Mouse (Mus musculus) 3134 (cell line): ENCODE results near the gene Aasdh.

Source experiments
- DNase-seq: peaks from one replicate; pipeline ENCODE4 v3.0.0-alpha.2; 2011; ENCODE audit warnings: low spot score; ENCODE audit not compliant: insufficient read length; ENCODE audit errors: extremely low read depth

Aasdh gene

DNA sequence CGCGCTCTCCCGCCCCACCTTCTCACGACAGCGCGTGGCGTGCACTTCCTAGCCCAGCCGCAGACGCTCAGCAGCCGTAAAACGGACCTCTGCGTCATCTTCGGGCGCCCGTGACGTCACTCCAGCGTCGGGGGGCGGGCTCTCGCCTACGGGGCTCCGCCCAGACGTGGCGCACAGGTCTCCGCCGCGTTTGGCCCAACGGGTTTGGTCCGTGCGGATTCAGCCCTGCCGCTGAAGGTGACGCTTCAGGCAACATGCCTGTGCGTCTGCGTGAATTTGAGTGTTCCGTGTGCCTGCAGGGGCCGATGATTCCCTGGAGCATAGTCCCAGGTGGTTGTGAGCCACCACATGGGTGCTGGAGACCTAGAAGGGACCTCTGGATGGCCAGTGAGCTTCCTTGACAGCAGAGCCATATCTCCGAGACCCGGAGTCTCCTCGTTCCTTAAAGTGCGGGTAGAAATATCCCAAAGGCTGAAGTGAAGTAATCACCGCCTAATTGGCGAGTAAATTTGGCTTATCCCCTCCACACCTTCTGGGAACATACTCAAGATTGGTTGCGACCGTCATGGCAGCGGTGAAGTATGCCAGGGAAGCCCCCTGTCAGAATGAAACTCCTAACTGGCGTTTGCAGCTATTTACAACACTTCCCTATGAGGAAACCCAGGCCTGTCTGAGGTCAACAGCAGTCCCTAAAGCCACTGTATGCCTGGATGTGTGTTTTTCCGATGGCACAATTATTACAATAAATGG is at the start of gene Aasdh:
Gene Aasdh (minus strand): TSS at position 110 of the 750 bp plus-strand sequence.
- DNase-seq = peak; percentile 98

DNA sequence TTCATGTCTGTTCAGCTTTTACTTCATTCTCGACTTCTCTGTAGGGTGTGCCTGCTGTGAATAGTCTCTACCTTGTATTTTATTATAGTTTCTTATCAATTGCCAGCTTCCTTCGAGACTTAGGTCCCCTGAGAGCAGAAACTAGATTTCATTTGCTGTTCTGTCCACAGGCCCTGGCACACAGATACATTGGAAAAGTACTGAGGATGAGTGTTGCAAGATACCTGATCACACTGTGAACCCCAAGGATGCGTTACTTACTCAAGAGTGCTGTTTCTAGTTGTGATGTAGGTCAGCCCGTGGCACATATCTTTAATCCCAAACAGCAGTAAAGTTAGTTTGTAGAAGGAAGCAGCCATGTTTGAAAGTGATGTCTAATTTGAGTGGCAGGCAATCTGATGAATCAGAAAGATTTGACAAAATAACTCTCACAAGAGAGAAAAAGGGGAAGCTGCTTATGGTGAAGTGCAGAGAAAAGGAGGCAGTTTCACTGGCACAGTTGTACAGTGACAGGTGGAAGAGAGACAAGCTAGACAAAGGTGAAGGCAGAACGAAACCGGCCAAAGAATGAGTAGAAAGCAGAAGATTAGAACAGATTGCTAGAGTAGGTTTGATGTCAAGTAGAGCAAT is 49.1 kb upstream of the Aasdh start:
- no peak for DNase-seq

DNA sequence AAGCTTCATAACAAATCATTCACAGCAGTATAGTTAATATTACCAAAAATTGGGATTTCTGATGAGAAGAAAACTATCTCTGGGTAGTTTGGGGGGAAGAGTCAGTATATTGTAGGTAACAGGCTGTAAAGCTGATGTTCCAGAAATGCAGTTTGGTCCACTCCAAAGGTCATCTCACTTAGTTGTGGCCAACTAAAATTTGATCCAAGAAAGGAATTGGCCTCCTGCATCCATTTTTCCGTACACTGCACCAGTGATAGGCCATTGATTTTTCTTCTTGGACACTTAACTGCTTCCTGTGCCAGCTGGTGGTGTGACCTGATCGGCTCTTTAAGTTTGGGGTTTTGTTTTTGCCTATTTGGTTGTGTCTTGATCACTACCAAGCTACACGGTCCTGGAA is 48.5 kb upstream of the Aasdh start:
- no peak for DNase-seq

DNA sequence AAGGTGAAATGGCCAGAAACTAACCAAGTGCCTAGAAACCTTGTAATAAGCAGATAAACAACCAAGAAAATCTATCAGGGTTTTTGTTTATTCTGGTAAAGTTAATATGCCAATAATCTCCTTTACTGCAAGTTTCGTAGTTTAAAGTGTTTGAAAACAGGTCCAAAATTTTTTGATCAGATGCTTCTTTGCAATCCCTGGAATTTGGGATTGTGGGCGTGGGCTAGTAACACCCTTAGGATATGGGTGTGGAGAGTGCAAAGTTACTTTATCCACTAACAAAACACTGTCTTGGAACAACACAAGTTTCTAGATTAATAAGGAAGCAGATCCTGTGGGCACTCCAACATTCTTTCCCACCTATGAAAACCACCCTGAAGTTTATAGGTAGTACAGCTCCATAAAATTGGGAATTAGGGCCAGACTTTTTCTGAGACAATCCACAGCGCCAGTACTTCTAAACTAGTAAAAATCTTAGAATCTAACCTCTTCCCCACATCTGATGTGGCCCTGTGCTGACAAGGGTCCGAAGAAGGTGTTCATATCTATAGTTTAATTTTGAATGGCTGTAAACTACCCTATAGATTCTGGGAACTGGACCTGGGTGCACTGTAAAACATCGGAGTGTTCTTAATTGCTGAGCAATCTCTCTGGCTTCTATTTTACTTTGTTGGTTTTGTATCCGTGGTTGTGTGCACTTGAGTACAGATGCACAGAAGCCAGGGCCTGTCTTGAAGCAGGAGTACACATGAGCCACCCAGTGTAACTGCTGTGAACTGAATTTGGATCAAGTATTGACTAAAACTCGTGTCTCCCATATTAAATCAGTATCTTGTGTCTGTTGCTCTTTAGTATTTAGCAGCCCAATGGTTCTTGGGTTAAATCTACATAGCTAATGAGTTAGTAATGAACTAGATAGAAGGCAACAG is 47.1 kb upstream of the Aasdh start:
- DNase-seq = no peak

DNA sequence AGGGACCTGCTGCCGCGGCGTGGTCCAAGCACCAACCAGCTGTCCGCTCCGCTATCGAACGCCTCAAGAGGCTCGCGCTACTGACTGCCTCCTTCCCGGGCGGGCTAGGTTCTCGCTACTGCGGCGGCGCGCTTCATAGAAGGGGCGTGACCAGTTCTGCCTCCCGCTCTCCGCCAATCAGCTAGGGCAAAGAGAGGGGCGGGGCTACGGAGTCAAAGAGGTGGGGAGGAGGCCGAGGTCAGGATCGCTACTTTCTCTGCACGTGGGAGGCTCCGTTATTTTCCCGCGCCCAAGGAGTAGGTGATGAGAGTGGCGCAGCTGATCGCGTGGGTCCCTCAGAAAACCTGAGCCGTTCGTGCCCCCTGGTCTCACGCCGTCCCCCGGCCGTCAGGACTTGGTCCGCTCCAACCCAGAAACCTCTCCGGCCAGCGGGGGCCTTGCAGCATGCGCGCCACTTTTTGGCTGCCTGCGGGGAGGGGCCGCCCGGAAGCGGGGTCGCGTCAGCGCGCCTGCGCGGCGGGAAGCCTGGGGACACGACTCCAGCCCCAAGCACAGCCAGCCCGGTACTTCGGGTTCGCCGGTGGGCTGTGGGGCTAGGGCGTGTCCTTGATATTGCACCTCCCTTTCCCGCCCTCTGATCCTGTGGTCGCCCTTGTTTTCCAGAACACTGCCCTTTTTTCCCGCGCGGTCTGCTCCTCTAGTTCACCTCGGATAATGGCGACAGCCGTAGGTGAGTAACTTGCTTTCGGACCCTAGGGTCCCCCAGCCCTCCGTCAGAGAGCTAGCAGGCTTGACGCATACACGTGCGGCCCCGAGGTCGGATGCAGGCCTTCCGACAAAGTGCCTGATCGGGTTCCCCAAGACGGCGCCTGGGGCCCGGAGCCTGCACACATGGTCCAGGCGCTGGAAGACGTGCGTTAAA is 46.1 kb upstream of the Aasdh start, which contains the start of the genes Paics and Ppat:
Gene Paics (plus strand): TSS at position 202 of the 922 bp plus-strand sequence.
Gene Ppat (minus strand): TSS at position 473 of the 922 bp plus-strand sequence.
- peak; percentile 98 for DNase-seq

DNA sequence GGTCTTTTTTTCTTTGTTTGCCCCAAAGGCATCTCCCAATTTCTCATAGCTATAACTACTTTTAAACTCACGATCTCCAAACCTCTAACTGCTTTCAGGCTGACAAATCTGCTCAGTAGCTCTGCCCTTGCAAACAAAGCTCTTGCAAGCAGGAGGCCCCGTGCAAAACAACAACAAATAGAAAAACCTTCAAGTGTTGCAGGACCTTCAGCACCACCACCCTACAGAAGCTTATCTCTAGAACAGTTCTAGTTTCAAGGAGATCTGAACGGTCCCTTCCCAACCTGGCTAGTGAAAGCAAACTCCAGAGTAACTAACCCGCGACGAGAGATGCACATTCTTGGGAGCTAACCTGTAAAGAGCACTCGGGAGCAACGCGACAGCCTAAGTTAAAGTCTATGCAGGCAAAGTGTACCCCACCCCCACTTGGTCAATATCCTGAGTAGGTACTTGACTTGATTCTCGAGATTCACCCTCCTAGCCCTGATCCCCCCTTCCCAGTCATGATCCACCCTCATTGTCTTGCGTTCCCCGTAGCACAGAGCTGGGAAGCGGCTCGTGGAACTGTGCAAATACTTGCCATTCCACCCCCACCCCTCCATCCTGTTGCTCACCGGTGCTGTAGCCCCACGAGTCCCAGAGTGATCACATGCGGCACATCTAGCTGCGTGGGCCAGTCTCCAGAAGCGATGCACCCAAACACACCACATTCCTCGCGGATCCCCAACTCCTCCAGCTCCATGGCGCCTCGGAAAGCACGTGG is 45.2 kb upstream of the Aasdh start:
- no peak for DNase-seq

DNA sequence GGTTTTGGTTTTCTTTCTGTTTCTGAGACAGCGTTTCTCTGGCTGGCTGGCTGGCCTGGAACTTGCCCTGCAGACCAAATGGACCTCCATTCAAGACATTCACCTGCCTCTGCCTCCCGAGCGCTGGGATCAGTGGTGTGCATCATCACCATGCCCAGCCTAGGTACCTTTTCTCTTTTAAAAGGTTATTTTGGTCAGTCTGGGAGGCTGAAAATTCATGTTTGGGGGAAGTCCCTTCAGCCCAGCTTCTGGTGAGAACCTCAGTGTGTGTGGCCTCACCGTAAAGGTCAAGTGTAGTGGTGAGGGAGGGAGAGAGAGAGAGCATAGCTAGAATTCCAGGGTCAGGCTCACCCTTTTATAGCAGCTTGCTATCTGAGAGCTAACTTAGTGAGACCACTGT is 42.4 kb upstream of the Aasdh start:
- no peak for DNase-seq

DNA sequence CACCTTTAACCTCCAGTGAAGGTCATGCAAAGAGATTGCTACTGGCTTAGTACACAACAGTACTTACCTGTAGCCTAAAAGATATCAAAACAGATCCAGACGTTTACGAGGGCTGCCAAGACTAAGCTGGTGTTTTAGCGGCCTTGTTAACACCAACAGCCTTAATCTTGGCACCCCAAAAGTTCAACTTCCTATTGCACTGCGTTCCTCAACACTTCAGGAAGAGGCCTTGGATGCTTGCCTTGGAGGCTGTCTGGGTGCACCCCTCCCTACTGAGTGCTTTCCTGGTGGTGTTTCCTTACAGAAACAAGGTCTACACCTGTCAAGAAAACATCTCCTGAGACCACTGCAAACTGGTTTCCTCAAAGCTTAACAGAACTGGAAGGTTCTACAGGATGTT is 41.8 kb upstream of the Aasdh start:
- DNase-seq = no peak

DNA sequence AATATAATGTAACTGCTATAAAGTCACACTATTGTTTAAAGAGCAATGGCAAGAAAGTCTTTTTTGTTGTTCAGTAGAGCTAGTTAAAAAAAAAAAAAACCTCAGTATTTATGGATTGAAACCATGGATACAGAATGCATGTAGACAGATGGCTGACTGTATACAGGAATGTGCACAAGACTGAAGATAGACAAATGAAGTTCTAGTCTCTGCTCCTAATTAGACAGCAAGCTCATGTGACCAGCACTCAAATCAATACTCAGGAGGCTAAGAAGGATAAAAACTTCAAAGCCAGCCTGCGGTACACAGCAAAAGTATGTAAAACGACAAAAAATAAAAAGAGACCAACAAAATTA is 40.3 kb upstream of the Aasdh start:
- DNase-seq = no peak

DNA sequence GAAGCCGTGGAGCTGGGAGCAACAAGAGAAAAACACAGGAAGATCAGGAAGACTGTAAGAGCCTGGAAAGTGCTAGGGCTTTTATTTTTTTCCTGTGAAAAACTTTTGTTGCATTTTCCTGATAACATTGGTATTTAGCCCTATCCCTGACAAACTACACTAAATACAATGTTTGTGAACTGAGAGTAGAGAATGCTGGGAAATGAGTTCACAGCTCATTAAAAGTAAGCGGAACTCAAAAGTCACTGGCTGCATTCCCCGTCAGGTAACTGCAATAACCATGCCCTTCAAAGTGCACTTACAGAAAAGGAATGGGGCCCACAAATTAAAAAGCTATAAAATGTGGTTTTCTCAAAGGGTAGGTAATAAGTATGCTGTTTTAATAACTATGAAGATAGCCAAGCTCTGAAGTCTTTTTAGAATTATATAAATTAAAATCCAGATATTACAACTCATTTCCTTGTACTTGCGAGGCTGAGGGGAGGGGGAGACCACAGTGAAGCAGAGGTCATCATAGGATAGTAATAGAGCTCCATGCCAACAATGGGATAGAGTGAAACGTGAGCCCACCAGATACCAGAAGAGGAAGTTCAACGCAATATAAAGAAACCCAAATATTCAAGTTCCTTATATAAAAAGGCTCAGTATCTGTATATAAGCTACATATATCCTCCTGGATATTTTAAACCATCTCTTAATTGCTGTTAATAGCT is 39.8 kb upstream of the Aasdh start:
- no peak for DNase-seq

DNA sequence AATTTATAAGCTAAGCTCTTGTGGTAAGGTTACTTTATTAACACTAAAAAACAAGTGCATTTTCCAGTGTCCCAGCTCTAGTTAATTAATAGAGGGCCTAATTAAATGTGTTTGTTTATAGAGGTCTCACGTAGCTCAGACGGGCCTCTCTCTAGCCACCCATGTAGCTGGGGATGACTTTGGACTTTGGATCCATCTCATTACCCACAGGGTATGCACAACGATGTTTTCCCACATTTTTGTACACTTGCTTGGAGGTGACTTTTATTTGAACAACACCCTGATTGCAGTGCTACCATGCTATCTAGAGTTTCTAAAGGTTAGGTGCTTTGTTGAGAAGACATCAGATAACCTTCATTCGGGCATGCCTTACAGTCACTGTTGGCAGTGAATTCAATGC is 37.2 kb upstream of the Aasdh start:
- DNase-seq = no peak

DNA sequence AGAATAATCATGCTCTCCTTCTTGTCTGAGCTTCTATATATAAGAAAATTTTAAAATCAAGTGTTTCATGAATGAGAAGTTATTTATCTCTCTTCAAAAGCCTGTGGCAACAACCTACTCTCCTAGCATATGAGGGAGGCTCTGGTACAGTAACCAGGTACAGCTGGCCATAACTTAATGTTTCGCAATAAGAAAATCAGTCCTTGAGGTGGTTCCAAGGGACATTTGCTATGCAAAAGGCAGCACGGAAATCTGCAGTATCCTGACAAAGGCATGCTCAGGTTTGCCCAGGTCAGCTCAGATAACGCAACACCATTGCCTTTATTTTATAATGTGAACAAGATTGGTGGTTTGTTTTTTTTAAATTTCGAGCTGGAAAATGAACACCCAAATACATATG is 36.7 kb upstream of the Aasdh start:
- no peak for DNase-seq

DNA sequence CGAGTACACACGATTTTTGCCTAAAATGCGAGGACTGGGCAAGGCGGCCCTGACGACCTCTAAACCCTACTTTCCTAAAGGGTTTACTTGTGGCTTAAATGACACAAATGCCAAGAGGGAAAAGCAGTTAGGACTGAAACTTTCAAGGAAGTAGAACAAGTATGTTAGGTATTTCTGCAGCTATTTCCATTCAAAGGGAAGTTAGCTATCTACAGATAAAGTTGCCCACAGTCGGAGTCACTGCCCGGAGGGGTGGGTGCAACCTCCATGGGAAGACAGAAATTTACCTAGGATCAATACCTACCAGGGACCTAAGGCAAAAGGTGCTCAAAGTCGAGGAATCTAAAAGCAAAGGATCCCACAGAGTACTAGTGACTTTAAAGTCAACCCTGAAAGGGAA is 34.4 kb upstream of the Aasdh start:
- no peak for DNase-seq

DNA sequence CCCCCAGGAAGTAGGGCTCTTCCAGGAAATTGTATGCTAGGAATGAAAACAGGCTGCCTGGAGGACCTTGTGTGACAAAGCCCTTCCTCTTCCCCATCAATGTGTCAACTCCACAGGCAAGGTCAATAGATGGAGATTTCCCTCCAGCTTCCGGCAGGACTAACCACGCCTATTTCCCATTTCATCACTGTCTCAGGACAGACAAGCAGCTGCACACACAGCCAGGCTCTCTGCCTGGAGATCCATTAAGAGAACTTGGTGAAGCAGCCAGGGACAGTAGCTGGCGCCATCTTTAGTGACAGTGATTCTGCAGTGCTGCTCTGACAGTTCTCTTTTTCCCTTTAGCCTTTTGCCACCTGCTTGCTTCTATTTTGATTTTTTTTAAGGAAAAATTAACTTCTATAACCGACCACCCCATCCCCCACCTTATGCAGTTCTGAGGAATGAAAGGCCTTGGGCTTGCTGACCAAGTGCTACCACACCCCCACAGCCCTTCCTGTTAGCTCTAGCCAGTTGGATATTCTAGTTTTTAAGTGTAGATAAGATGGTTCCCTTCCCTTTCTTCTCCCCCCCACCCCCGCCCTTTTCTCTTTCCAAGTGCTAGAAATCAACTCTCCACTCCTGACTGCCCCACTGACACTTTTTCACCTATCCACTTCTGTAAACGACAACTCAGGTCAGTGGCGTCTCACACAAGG is 24.0 kb upstream of the Aasdh start:
- DNase-seq = no peak

DNA sequence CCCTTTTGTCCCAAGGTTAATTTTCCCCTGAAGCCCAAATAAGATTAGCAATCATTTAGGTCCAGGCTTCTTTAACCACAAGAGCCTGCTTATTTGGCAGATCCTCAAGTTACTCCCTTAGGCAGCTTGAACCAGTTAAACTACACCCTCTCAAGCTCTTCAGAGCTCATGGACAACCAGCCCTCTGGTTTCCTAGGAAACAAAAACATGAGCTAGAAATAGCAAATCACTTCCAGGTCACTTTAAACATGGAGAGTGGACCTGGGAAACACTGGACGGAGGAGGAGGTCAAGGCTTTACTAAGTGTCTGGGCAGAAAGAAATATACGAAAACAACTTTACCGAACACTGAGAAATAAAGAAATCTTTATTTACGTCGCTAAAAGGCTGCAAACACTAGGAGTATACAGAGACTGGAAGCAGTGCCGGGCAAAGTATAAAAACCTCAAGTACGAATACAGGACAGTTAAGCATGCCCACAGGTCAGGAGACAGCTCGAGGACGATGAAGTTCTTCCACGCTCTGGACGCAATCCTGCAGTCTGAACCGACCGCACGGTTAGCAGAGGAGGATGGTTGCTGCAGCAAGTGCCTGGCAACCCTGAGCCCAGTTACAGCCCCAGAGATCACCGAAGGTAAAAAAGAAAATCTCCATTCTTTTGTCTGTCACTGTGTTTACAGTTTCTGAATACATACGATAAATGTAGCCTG is 23.0 kb upstream of the Aasdh start:
- no peak for DNase-seq

DNA sequence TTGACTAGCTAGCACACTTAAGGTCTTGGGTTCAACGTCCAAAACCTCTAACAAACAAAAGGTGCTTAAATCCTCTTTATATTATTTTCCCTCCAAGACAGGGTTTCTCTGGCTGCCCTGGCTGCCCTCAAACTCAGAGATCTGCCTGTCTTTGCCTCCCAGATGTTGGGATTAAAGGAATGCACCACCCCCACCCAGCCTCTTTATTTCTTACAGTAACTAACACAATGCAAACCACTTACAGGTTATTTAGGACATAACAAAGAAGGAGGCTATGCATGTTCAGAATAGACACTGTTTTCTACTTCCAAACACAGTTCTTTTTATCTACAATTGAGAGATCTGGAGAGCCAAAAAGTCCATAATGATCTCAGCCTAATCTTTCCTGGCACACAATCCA is 19.0 kb upstream of the Aasdh start:
- DNase-seq = no peak

DNA sequence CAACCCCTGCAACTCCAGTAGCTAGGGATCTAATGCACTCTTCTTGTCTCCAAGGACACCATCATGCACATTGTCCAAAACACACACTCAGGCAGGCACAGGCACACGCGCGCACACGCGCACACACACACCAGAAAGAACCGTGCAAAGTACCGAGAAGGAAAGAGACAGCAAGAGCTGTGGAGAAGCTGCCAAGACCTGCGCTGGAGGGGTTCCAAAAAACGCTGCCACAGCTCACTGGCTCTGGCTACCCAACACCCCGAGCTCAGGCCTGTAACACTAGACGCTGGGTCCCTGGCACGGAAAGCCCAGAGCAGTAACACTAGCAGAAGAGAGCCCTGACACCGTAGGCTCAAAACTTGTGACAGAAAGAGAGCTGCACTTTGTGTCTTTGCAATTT is 18.1 kb upstream of the Aasdh start:
- peak; percentile 66 for DNase-seq

DNA sequence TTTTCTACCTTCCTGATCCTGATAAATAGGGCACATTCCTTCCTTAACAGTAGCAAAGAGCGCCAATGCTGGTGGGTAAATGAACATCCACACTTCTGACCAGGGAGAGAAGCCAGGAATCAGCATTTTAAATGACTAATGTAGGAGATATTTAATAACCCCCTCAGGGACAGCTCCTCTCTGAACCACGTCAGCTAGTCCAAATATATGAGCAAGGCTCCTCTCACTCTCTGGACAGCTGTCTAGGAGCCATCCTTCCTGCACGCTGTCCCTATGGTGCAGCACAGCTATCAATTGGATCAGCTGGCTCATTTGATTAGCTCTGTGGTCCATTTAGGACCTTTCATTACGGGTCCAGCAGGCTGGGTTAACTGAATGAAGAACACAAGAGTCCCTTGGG is 17.5 kb upstream of the Aasdh start:
- DNase-seq = peak; percentile 27
